Mouse (Mus musculus) intestine, embryonic 16.5 days (tissue): ENCODE results near the gene Grin2b. TPM values are rescaled to one million over a fixed set of nuclear protein-coding genes. Genes with fewer than 3 reads are reported as not detected.
"Not testable (repeated sequence)": the region's sequence is repeated elsewhere in the genome, so short reads cannot be mapped to it uniquely, and the experiment has no call there.

Experiments used
- ATAC-seq: fragments of 200-750 bp; cut with Nextera tagmentation; 2 replicates; pipeline ENCODE4 v1.8.0; 2017; ENCODE audit warnings: moderate TSS enrichment, moderate library complexity
- H3K27ac ChIP-seq: fragments of 300-500 bp; sonication (generic); 2 replicates; pipeline ENCODE4 v1.5.1; 2014; ENCODE audit warnings: mild to moderate bottlenecking, low read length
- H3K27me3 ChIP-seq: fragments of 300-500 bp; sonication (generic); replicated peaks from 2 replicates; pipeline ENCODE4 v1.6.1; 2014; ENCODE audit warnings: low read length, control low read depth, mixed read lengths; ENCODE audit not compliant: control insufficient read depth, insufficient read depth
- H3K36me3 ChIP-seq: fragments of 300-500 bp; sonication (generic); 2 replicates; pipeline ENCODE4 v1.6.1; 2014; ENCODE audit warnings: low read length, control low read depth; ENCODE audit not compliant: control insufficient read depth, insufficient read depth
- H3K4me1 ChIP-seq: fragments of 300-500 bp; sonication (generic); 2 replicates; pipeline ENCODE4 v1.6.1; 2014; ENCODE audit warnings: low read length, control low read depth, mixed read lengths; ENCODE audit not compliant: control insufficient read depth, insufficient read depth
- H3K4me2 ChIP-seq: fragments of 300-500 bp; sonication (generic); 2 replicates; pipeline ENCODE4 v1.6.1; 2014; ENCODE audit warnings: low read depth, low read length, control low read depth
- H3K4me3 ChIP-seq: fragments of 300-500 bp; sonication (generic); 2 replicates; pipeline ENCODE4 v1.5.1; 2014; ENCODE audit warnings: mild to moderate bottlenecking, low read length
- H3K9ac ChIP-seq: fragments of 300-500 bp; sonication (generic); 2 replicates; pipeline ENCODE4 v1.6.1; 2014; ENCODE audit warnings: low read depth, low read length
- H3K9me3 ChIP-seq: fragments of 300-500 bp; sonication (generic); 2 replicates; pipeline ENCODE4 v1.6.1; 2016; ENCODE audit warnings: low read length, control low read depth; ENCODE audit not compliant: control insufficient read depth
- WGBS: fragments of 180-500 bp; shearing (Covaris S2); extraction: QIAGEN DNeasy Blood & Tissue Kit; methylation state at CpG from one replicate; pipeline ENCODE4 v1.1.7; 2014; 5-methylcytosine and 5-hydroxymethylcytosine counted together
- polyA plus RNA-seq: library from polyadenylated mRNA; unstranded; fragments of >200 nt; fragmentation: Nextera tagmentation; extraction: Ambion mirVana; gene quantifications from 2 replicates; pipeline ENCODE4 v1.2.1, GENCODE M21; 2015

Grin2b gene
- polyA plus RNA-seq, 1 experiment from 2014 or later = not detected

DNA sequence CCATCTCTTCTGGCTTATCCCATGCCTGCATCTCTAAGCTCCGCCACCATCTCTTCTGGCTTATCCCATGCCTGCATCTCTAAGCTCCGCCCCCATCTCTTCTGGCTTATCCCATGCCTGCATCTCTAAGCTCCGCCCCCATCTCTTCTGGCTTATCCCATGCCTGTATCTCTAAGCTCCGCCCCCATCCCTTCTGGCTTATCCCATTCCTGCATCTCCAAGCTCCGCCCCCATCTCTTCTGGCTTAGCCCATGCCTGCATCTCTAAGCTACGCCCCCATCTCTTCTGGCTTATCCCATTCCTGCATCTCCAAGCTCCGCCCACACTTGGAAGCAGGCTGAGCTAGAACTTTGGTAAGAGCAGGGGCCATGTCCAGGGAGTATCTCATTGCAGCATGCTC, 346.5 kb downstream of the Grin2b start:
- H3K9ac ChIP-seq, H3K27ac ChIP-seq, H3K4me2 ChIP-seq, H3K36me3 ChIP-seq, H3K9me3 ChIP-seq, H3K4me1 ChIP-seq, H3K27me3 ChIP-seq, H3K4me3 ChIP-seq, ATAC-seq: not testable (repeated sequence)
- 97% methylated on average over 7 of the region's 7 CpGs for WGBS

DNA sequence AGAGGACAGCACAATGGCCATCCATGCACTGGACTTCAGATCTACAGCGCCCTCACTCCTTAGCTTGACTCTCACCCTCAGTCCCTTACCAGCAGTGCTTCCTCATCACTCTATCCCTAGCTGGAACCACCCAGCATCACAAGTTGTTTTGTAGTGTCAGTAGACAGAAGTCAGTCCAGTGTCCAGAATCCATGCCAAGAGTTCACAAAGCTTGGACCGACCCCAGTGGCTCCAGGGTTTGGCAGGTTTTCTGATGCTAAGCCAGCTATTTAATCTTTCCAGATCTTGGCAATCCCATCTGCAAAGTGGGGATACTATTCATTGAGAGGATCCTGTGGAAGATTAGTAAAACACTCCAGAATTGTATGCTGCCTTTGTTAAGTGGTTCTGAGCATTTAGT, 355.9 kb downstream of the Grin2b start:
- no peak overlapping the region for H3K4me3 ChIP-seq
- ATAC-seq = no peak
- H3K9me3 ChIP-seq = no peaks in the 10 kb centered on the region
- no peaks in the 10 kb centered on the region for H3K36me3 ChIP-seq
- H3K27me3 ChIP-seq = no peaks in the 10 kb centered on the region
- WGBS = 79% methylated on average over 2 of the region's 2 CpGs
- H3K4me2 ChIP-seq = no peak overlapping the region
- H3K9ac ChIP-seq = no peak overlapping the region
- H3K4me1 ChIP-seq = no peaks in the 10 kb centered on the region
- H3K27ac ChIP-seq = no peak overlapping the region

DNA sequence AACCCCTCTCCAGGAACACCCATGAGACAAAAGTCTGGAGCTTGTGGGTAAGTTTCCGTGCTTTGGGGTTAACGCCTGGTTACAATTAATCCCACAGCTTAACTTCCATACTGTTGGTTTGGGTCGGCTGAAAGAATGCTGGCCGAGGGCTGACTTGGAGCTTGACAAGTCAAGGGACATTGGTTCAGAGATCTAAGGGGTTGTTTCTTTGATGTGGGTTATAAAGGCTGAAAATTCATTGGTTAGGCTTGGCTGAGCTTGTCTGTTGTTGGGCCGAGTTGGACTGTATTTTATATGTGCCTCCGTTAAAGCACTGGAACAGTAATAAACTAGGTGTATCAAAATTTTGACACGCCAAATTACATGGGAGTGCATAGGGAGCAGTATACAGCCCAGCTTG, 359.6 kb downstream of the Grin2b start:
- ATAC-seq = no peak
- WGBS = 81% methylated on average over 7 of the region's 7 CpGs
- no peak overlapping the region for H3K27ac ChIP-seq

DNA sequence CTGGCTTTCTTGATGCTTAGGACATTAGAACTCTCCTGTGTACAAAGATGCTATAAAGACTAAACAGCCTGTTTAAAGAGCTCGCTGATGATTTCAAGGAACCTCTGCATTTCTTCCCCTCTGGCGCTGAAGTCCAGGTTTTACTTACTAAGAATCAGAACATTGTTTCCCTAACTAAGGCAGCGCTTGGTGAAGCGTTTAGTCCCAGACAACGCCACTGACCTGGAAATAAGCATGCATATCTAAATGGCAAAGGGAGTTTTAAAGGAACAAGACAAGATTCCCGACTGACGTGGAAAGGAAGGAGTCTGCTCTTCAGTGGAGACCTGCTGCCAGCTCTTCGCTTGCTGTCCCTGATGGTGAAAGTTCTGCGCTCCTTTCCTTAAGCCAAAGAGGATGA, 367.9 kb downstream of the Grin2b start:
- Histone ChIP-seq H3K4me2 (no peak overlapping the region), H3K27me3 (no peaks in the 10 kb centered on the region), H3K9ac (no peak overlapping the region), H3K4me1 (no peaks in the 10 kb centered on the region), H3K36me3 (no peaks in the 10 kb centered on the region), H3K4me3 (no peak overlapping the region), H3K27ac (no peak overlapping the region), H3K9me3 (no peaks in the 10 kb centered on the region)
- ATAC-seq = no peak
- 85% methylated on average over 9 of the region's 9 CpGs for WGBS

More for the DNA sequence above, 359.6 kb downstream of the Grin2b start:
- Histone ChIP-seq H3K4me3 (no peak overlapping the region), H3K27me3 (no peaks in the 10 kb centered on the region), H3K9ac (no peak overlapping the region), H3K36me3 (no peaks in the 10 kb centered on the region), H3K4me1 (no peaks in the 10 kb centered on the region), H3K9me3 (no peaks in the 10 kb centered on the region), H3K4me2 (no peak overlapping the region)

DNA sequence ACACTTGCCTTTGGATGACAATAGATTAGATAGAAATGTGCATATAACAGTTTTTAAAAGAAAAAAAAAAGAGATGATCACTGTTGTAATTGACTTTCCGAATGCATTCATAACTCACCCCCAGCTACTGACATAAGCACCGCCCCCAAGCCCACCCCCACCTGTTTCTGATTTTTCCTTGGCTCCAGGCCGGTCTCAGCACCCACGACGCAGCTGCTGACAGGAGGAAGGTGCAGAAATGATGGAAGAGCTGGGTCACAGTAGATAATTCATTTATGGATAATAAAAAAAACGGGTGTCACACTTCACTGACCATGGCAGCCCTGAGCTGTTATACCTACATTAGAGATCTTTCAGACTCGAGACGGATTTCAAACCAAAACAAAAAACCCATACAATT, 373.4 kb downstream of the Grin2b start:
- Histone ChIP-seq H3K36me3 (no peaks in the 10 kb centered on the region), H3K4me3 (no peak overlapping the region), H3K9me3 (no peaks in the 10 kb centered on the region), H3K4me1 (no peaks in the 10 kb centered on the region), H3K9ac (no peak overlapping the region), H3K27me3 (no peaks in the 10 kb centered on the region), H3K4me2 (no peak overlapping the region), H3K27ac (no peak overlapping the region)
- 80% methylated on average over 8 of the region's 8 CpGs for WGBS
- ATAC-seq = no peak

DNA sequence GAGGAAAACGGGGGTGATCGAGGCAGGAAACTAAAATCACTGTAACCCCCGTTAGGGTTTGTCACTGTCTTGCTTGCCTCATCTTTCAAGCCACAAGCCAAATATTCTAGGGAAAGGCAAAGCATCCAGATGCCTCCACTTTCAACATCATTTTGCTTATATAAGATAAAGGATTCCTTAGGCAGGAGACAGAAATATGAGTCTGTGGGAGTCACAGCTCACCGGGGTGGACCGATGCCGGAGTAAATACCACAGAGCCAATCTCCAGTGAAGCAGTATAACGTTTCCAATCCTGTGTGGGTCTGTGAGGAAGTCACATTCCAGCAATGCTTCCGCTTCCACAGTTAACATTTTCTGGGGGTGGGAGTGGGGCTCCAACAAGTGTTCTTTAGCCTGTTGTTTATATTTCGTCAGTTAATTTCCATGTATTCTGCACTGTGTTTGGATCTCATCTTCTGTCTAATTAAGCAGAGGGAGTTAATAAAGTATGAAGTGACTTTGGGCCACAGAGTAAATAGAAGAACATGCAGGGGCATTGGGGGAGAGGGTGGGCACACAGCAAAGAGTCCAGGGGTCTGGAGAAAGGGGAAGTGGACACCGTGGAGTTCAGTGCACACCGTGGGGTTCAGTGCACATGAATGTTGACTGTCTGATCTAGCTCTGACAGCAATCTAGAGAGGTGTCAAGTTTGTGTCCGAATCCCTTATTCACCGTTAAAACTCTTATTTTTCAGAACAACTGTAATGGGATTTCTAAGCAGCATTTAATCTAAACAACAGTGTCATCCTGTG, 374.9 kb downstream of the Grin2b start:
- WGBS = 58% methylated on average over 13 of the region's 13 CpGs
- H3K9me3 ChIP-seq = no peaks in the 10 kb centered on the region
- H3K9ac ChIP-seq = no peak overlapping the region
- H3K36me3 ChIP-seq = no peaks in the 10 kb centered on the region
- H3K4me1 ChIP-seq = no peaks in the 10 kb centered on the region
- H3K4me2 ChIP-seq = no peak overlapping the region
- H3K4me3 ChIP-seq = no peak overlapping the region
- no peak for ATAC-seq
- no peak overlapping the region for H3K27ac ChIP-seq
- no peaks in the 10 kb centered on the region for H3K27me3 ChIP-seq

DNA sequence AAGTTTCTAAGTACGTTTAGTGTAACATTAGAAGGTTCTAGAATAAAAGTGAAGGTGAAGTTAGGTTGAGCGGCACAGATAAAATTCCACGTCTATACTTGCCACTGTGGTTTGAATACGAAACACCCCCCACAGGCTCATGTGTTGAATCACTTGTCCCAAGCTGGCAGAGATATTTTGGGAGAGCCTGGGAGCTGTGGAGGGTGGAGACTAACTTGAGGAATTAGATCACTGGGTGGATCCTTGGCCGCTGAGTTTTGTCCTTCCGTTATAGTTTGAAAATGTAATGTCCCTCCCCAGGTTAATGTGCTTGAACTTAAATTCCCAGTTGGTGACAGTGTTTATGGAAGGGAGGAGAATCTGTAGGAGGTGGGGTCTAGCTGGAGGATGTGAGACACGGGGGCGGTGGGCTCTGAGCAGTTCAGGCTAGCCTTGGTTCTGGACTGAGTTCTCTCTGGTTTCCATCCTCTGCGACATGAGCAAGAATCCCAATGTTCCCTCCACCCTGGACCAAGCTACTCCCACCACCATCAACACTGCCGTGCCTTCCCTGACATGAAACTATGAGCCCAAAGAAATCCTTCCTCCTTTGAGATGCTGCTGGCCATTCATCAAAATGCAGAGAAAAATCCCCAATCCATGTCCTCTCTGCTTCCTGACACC, 375.8 kb downstream of the Grin2b start:
- Histone ChIP-seq H3K4me3 (no peak overlapping the region), H3K36me3 (no peaks in the 10 kb centered on the region), H3K9me3 (no peaks in the 10 kb centered on the region), H3K9ac (no peak overlapping the region), H3K4me1 (no peaks in the 10 kb centered on the region), H3K27ac (no peak overlapping the region), H3K27me3 (no peaks in the 10 kb centered on the region), H3K4me2 (no peak overlapping the region)
- no peak for ATAC-seq
- 85% methylated on average over 10 of the region's 10 CpGs for WGBS

DNA sequence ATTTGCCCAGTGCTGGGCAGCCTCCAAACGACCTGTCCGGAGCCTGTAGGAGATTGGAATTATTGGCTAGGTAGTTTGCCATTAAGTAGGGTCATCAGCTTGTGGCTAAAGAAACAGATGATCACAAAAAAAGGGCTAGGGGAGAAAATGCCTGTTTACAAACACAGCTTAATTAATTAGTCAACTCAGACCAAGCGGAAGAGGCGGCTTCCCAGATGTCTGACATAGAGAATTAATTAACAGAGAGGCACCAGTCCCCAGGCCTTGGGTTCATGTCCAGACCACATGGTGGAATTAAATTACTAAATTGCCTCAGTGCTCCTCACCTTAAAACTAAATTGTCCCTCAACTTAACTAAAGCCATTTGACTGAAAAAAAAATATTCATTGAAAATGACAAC, 376.4 kb downstream of the Grin2b start:
- H3K36me3 ChIP-seq = no peaks in the 10 kb centered on the region
- no peak overlapping the region for H3K27ac ChIP-seq
- no peak overlapping the region for H3K9ac ChIP-seq
- no peak for ATAC-seq
- WGBS = 83% methylated on average over 4 of the region's 4 CpGs
- no peaks in the 10 kb centered on the region for H3K27me3 ChIP-seq
- H3K9me3 ChIP-seq = no peaks in the 10 kb centered on the region
- no peaks in the 10 kb centered on the region for H3K4me1 ChIP-seq
- H3K4me2 ChIP-seq = no peak overlapping the region
- H3K4me3 ChIP-seq = no peak overlapping the region

DNA sequence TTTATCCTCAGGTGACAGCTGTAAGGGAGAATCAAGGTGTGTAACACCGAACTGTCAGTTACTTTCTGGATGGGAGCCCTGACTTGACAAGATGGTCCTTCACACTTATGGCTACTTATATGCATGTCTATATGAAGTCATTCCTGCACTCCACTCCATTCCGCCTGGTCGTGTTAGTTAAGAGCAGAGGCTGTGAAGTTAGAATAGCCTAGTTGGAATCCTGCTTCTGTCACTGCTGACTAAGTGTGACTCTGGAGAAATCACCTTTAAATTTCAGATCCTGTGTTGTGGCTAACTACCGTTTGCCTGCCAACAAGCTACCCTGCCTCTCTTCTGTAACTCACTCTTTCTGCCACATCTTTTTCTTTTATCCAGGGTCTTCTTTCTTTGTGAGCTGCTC, 381.9 kb downstream of the Grin2b start:
- H3K4me1 ChIP-seq = no peaks in the 10 kb centered on the region
- no peaks in the 10 kb centered on the region for H3K27me3 ChIP-seq
- 90% methylated on average over 4 of the region's 4 CpGs for WGBS
- no peak for ATAC-seq
- no peak overlapping the region for H3K27ac ChIP-seq
- H3K4me3 ChIP-seq = no peak overlapping the region
- H3K36me3 ChIP-seq = no peaks in the 10 kb centered on the region
- no peak overlapping the region for H3K9ac ChIP-seq
- no peaks in the 10 kb centered on the region for H3K9me3 ChIP-seq
- no peak overlapping the region for H3K4me2 ChIP-seq
